Mouse (Mus musculus) mouse trophoblast stem cell (cell line): ENCODE results near the gene Atxn3.

ENCODE experiments used
- in situ Hi-C, 2 experiments: fragments of 300-500 bp; cut with MseI, MboI; formaldehyde crosslinking; loops; 2 replicates in 1 of 2; 3 replicates in 1 of 2; pipeline ENCODE4 v1.15.1; 2025

The Atxn3 gene

DNA sequence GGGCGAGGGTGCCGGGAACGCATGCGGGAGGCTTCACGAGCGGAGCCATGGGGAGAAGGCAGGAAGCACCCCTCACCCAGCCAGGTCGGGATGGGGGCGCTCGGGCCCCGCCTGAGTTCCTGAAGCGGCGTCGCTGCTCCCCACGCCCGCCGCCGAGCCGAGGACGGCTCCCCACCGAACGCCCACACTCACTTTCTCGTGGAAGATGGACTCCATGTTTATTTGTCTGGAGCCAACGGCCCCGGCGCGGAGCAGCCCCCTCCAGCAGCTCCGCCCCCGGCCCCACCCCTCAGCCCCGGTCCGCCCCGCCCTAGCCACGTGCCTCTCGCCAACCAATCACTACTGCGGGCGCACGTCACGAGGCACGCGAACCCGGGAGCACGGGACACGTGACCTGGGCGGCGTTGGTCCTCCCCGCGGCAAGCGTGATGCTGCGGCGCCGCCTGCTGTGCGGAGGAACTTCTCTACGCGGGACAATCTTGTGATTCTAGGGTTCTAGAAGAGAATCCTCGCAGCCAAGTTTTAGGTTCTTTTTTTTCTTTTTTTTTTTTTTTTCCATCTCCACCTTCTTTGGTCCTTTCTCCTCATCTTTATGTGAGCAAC, at the start of gene Atxn3:
Atxn3 (minus strand) TSS at position 305 of the 603 bp plus-strand sequence.
- in situ Hi-C loops = no loop called here

- in situ Hi-C loops = loop anchor here (25.0 kb wide), 2 partner anchors 362 to 387 kb away; no protein-coding TSS in a partner anchor
Observed at GRCm38 (mm10) chr12:102000785-102001184, 42.7 kb upstream of the Atxn3 start.

GRCm38 (mm10) chr12:101998929-101999328, 40.9 kb upstream of the Atxn3 start:
- in situ Hi-C loops = loop anchor here in 1 of 2 experiments (10.0 kb wide), 1 partner anchor 456 kb away; no protein-coding TSS in a partner anchor

GRCm38 (mm10) chr12:101994576-101995467, 36.8 kb upstream of the Atxn3 start:
- in situ Hi-C loops = loop anchor here in 1 of 2 experiments (10.0 kb wide), 1 partner anchor 460 kb away; no protein-coding TSS in a partner anchor

GRCm38 (mm10) chr12:101987659-101988058, 29.6 kb upstream of the Atxn3 start:
- in situ Hi-C loops = no loop called here

DNA sequence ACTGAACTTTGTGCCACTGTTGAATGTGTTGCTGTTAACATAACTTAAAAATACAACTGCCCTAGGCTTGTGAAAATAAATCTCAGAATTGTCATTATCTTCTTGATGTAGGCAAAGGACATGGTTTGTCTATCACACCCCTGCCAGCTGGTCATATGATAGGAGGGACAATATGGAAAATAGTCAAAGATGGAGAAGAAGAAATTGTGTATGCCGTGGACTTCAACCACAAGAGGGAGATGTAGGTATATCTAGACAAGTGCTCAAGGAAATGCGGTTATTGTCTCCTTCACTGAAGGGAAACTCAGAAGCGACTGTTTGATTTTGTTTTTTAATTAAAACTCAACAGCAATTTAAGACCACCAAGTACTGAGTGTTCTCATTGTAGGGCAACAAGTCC, 27.1 kb upstream of the Atxn3 start:
- in situ Hi-C loops = no loop called here

- in situ Hi-C loops = no loop called here
Observed at GRCm38 (mm10) chr12:101982977-101983376, 24.9 kb upstream of the Atxn3 start.

GRCm38 (mm10) chr12:101981559-101981958, 23.5 kb upstream of the Atxn3 start:
- in situ Hi-C loops = no loop called here

GRCm38 (mm10) chr12:101980266-101980665, 22.2 kb upstream of the Atxn3 start:
- in situ Hi-C loops = no loop called here

GRCm38 (mm10) chr12:101979213-101979750, 21.2 kb upstream of the Atxn3 start:
- in situ Hi-C loops = no loop called here

DNA sequence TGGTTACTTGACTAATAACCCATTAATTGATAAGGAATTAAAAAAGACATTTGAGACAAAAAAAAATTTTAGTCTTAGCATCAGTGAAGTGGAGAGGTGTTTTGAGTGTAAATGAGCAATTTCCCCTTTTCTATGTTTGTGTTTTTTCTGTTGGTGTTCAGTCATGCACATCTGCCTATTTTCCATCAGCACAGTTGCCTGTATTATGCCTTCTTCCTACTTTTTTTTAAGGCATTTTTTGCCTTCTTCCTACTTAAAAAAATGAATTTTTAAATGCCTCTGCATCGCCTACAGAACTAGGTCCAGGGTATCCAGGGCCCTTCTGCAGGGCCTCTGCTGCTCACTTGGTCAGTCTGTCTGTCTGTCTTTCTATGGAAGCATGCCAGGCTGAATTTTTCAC, 20.5 kb upstream of the Atxn3 start:
- in situ Hi-C loops = no loop called here

- in situ Hi-C loops = no loop called here
Observed at GRCm38 (mm10) chr12:101978162-101978561, 20.1 kb upstream of the Atxn3 start.

- in situ Hi-C loops = no loop called here
Observed at GRCm38 (mm10) chr12:101977404-101977915, 19.4 kb upstream of the Atxn3 start.

DNA sequence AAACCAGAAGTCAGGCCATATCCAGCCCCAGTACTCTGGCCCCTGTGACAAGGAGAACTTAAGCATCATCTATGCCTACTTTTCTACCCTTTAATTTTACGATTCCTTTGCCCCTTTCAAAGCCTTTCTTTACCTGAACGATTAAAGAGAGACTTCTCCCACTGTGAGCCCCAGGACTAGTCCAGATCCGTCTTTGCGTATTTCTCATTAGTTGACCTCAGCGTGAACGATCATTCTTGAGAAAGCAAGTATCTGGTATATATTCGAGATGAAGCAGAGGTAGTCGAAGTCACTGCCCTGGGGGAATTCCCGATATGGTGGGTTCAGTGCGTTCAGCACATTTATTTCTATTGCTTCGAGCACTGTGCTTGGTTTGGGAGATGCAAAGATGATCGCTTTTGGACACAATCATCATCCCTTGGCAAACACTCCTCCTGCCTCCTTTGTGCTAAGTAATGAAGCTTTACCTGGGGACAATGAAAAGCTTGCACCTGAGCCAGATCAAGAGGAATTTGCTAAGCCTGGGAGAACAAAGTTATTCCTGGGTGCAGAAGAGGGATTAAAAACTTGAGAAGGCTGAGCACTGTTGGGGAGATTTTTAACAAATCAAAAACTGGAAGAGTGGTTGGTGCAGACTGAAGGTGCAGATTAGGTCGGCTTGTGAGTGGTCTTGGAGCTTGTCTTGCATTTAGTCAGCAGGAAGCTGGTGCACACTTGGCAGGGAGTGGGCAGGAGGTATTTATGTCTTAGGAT, 18.8 kb upstream of the Atxn3 start:
- in situ Hi-C loops = no loop called here

- in situ Hi-C loops = no loop called here
Observed at GRCm38 (mm10) chr12:101975601-101976571, 17.8 kb upstream of the Atxn3 start, which contains the start of gene Cpsf2. Cpsf2 (plus strand) TSS chr12:101975988.

GRCm38 (mm10) chr12:101975167-101975600, 17.1 kb upstream of the Atxn3 start:
- in situ Hi-C loops = no loop called here

DNA sequence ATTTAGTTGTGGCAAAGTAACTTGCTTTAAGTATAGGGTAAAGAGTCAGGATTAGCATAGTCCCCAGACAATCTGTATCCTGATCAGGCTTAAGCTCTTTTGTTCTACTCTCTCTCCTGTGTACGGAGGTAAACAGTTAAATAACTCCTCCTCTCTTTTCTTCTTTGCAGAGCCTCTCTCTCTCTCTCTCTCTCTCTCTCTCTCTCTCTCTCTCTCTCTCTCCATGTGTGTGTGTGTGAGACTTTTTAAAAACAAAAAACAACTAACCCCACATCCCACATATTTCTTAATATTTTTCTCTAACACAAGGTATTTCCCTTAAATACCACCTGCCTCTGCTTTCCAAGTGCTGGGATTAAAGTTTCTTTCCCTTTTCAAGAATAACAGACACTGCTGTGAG, 16.5 kb upstream of the Atxn3 start:
- in situ Hi-C loops = no loop called here

DNA sequence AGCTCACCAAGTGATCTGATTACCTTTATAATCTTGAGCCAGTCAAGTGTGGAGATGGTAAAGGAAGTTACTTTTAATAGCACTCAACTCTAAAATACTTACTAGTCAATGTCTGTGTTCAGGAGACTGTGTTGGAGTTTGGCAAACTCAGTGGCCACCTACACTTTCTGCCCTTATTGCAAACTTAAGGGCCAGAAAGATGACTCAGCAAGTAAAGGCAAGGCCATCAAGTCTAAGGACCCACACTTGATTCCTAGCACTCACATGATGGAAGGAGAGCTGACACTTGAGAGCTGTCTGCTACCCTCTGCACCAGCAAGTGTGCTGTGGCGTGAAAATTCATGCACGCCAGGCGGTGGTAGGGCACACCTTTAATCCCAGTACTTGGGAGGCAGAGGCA, 14.2 kb upstream of the Atxn3 start:
- in situ Hi-C loops = no loop called here

GRCm38 (mm10) chr12:101971311-101971710, 13.3 kb upstream of the Atxn3 start:
- in situ Hi-C loops = no loop called here
